Mouse (Mus musculus) olfactory bulb, adult 2 months (tissue): Measurements from ENCODE around the gene Ptpn6. TPM values are rescaled to one million over a fixed set of nuclear protein-coding genes. Genes with fewer than 3 reads are reported as not detected.

ENCODE experiments used
- H3K27ac ChIP-seq: fragments of 200-500 bp; 2 replicates; pipeline ENCODE4 v1.5.1; 2012; ENCODE audit warnings: low read depth, low read length; ENCODE audit not compliant: insufficient read depth
- H3K4me1 ChIP-seq: fragments of 200-500 bp; 2 replicates; pipeline ENCODE4 v1.6.1; 2012; ENCODE audit warnings: low read length; ENCODE audit not compliant: control insufficient read depth, insufficient read depth
- H3K4me3 ChIP-seq: fragments of 200-500 bp; 2 replicates; pipeline ENCODE4 v1.5.1; 2012; ENCODE audit warnings: mild to moderate bottlenecking, low read depth, low read length, moderate library complexity; ENCODE audit not compliant: insufficient read depth
- CTCF ChIP-seq: fragments of 200-500 bp; IDR thresholded peaks from 2 replicates; pipeline ENCODE4 v1.5.1; 2012; ENCODE audit warnings: low read depth, mild to moderate bottlenecking, low read length, moderate library complexity; ENCODE audit not compliant: insufficient read depth
- POLR2A ChIP-seq: fragments of 200-500 bp; IDR thresholded peaks from 2 replicates; pipeline ENCODE4 v1.6.1; 2012; ENCODE audit warnings: mild to moderate bottlenecking, low read depth, low read length, moderate library complexity; ENCODE audit not compliant: insufficient read depth
- WGBS: fragments of 180-500 bp; shearing (Covaris S2); methylation state at CpG from one replicate; pipeline ENCODE4 v1.1.7; 2018; 5-methylcytosine and 5-hydroxymethylcytosine counted together
- polyA plus RNA-seq: library from polyadenylated mRNA; stranded (reverse); fragments of >200 nt; gene quantifications from 2 replicates; pipeline ENCODE4 v1.2.4, GENCODE M21; 2012; ENCODE audit warnings: low replicate concordance; ENCODE audit not compliant: missing spikeins, insufficient read depth, insufficient read length

The Ptpn6 gene
- polyA plus RNA-seq, 1 experiment: not detected

DNA sequence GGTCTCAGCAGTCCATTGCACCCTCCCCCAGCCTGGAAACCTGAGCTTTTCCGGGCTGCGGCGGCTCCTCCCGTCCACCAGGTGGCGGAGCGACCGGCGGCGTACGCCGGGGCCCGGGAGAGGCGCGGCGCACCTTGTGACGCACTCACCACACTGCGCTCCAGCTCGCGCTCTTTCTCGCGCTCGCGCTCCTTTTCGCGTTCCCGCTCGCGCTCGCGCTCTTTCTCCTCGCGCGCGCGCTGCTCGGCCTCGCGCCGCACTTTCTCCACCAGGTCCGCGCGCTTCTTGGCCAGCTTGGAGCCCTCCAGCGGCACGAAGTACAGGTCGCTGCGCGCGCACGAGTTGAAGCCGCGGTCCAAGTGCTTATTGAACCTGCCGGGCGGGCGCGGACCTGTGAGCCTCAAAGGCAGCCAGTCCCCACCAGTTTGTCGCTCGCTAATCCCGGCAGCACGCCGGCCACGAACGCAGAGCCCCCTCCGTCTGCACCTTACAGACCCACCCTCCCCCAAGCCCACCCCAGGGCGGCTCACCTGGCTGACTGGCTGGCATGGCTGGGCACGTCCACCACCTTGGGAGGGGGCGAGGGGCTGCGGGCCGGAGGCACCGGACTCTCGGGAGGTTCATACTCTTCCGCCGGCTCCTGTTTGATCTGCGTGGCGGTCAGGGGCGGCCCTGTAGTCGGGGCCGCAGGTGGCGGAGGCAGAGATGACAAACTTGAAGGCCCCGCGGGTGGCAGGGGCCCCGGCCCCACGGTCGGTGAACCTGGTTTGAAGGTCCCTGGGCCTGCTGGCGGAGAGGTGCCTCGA, 7.2 kb upstream of the Ptpn6 start:
- under 1% methylated on average over 85 of the region's 85 CpGs for WGBS
- peak; percentile 73 for TF ChIP-seq POLR2A
- peak; percentile 87 for TF ChIP-seq CTCF
- H3K4me1 ChIP-seq: peaks cover 43% of the 10 kb centered on the region
- H3K27ac ChIP-seq: peak overlapping the region; percentile 76
- H3K4me3 ChIP-seq: peak overlapping the region; percentile 60

- peak overlapping the region; percentile 13; the same call in 1 of the 2 replicates for H3K27ac ChIP-seq
- H3K4me3 ChIP-seq: peak overlapping the region; percentile 60
- TF ChIP-seq POLR2A: no peak
- WGBS: 65% methylated on average over 26 of the region's 26 CpGs
- H3K4me1 ChIP-seq: peaks cover 46% of the 10 kb centered on the region
Observed at GRCm38 (mm10) chr6:124744755-124745321, 6.3 kb upstream of the Ptpn6 start.

GRCm38 (mm10) chr6:124743647-124744046, 5.1 kb upstream of the Ptpn6 start:
- Histone ChIP-seq H3K4me1 (peaks cover 54% of the 10 kb centered on the region), H3K4me3 (no peak overlapping the region), H3K27ac (no peak overlapping the region)
- 87% methylated on average over 8 of the region's 8 CpGs for WGBS
- TF ChIP-seq POLR2A (no peak), CTCF (no peak)

GRCm38 (mm10) chr6:124742839-124743514, 4.5 kb upstream of the Ptpn6 start:
- no peak for TF ChIP-seq POLR2A
- Histone ChIP-seq H3K4me1 (peaks cover 58% of the 10 kb centered on the region), H3K27ac (no peak overlapping the region), H3K4me3 (no peak overlapping the region)
- 91% methylated on average over 15 of the region's 15 CpGs for WGBS

- Histone ChIP-seq H3K27ac (peak overlapping the region; percentile 92), H3K4me3 (peak overlapping the region; percentile 12; the same call in 1 of the 2 replicates), H3K4me1 (peaks cover 47% of the 10 kb centered on the region)
- no peak for TF ChIP-seq CTCF
- TF ChIP-seq POLR2A: no peak
- 69% methylated on average over 3 of the region's 3 CpGs for WGBS
Observed at GRCm38 (mm10) chr6:124741842-124742241, 3.3 kb upstream of the Ptpn6 start.

GRCm38 (mm10) chr6:124740888-124741761, 2.6 kb upstream of the Ptpn6 start, which contains the start of gene Grcc10:
Grcc10 (minus strand) TSS chr6:124741374.
- peak within 1 kb of the TSS; percentile 63 for H3K4me3 ChIP-seq
- peaks cover 40% of the 10 kb centered on the region for H3K4me1 ChIP-seq
- WGBS: under 1% methylated on average over 41 of the region's 41 CpGs
- TF ChIP-seq POLR2A: peak; percentile 24; the same call in 1 of the 2 replicates
- peak; percentile 30; the same call in 1 of the 2 replicates for TF ChIP-seq CTCF
- peak within 1 kb of the TSS; percentile 92 for H3K27ac ChIP-seq

GRCm38 (mm10) chr6:124740211-124740887, 1.8 kb upstream of the Ptpn6 start:
- TF ChIP-seq POLR2A: no peak
- TF ChIP-seq CTCF: no peak
- WGBS: under 1% methylated on average over 29 of the region's 29 CpGs
- H3K4me1 ChIP-seq: peaks cover 37% of the 10 kb centered on the region
- H3K27ac ChIP-seq: peak overlapping the region; percentile 92
- peak overlapping the region; percentile 63 for H3K4me3 ChIP-seq
